Mouse (Mus musculus) heart, adult 2 months (tissue): Measurements from ENCODE around the gene Eif4e. TPM values are rescaled to one million over a fixed set of nuclear protein-coding genes. Genes with fewer than 3 reads are reported as not detected.

Experiments used
- DNase-seq, 2 experiments: peaks; one replicate each; pipeline ENCODE4 v3.0.0; 2021
- H3K27ac ChIP-seq: fragments of 200-600 bp; 2 replicates; pipeline ENCODE4 v1.8.1; 2022
- H3K27me3 ChIP-seq: fragments of 200-500 bp; 2 replicates; pipeline ENCODE4 v1.6.1; 2012; ENCODE audit warnings: mild to moderate bottlenecking, low read length, inconsistent platforms, mixed read lengths; ENCODE audit not compliant: control insufficient read depth, insufficient read depth
- H3K36me3 ChIP-seq: fragments of 200-500 bp; 2 replicates; pipeline ENCODE4 v1.6.1; 2012; ENCODE audit warnings: low read length, inconsistent platforms; ENCODE audit not compliant: control insufficient read depth, insufficient read depth
- H3K4me1 ChIP-seq: fragments of 200-500 bp; 2 replicates; pipeline ENCODE4 v1.6.1; 2011; ENCODE audit warnings: low read length; ENCODE audit not compliant: control insufficient read depth, insufficient read depth
- H3K4me3 ChIP-seq: fragments of 200-600 bp; 2 replicates; pipeline ENCODE4 v1.8.1; 2022
- H3K79me2 ChIP-seq: fragments of 200-500 bp; replicated peaks from 2 replicates; pipeline ENCODE4 v1.6.1; 2012; ENCODE audit warnings: mild to moderate bottlenecking, inconsistent platforms, low read length, moderate library complexity, mixed read lengths; ENCODE audit not compliant: control insufficient read depth, insufficient read depth
- H3K9ac ChIP-seq: fragments of 200-500 bp; 2 replicates; pipeline ENCODE4 v1.6.1; 2012; ENCODE audit warnings: low read depth, mild to moderate bottlenecking, control low read depth, inconsistent platforms, low read length, mixed read lengths
- CTCF ChIP-seq: fragments of 200-600 bp; IDR thresholded peaks from 2 replicates; pipeline ENCODE4 v1.8.1; 2022; ENCODE audit warnings: antibody characterized with exemption, mild to moderate bottlenecking, moderate library complexity
- EP300 ChIP-seq: fragments of 200-500 bp; IDR thresholded peaks from 2 replicates; pipeline ENCODE4 v1.6.1; 2011; ENCODE audit warnings: low read depth, low read length, control low read depth; ENCODE audit not compliant: insufficient read depth
- POLR2A ChIP-seq: fragments of 200-500 bp; IDR thresholded peaks from 2 replicates; pipeline ENCODE4 v1.6.1; 2011; ENCODE audit warnings: mild to moderate bottlenecking, low read depth, low read length, control low read depth; ENCODE audit not compliant: insufficient read depth
- WGBS: fragments of 180-500 bp; shearing (Covaris S2); methylation state at CpG from one replicate; pipeline ENCODE4 v1.1.7; 2018; 5-methylcytosine and 5-hydroxymethylcytosine counted together
- intact Hi-C: fragments of 180-260 bp; cut with DNase I; formaldehyde crosslinking; loops from one replicate; pipeline ENCODE4 v1.15.1; 2025
- polyA plus RNA-seq: library from polyadenylated mRNA; depleted of rRNA; stranded (reverse); fragments of >200 nt; gene quantifications from 2 replicates; pipeline ENCODE4 v1.2.3, GENCODE M21; 2012
- total RNA-seq, 2 experiments: library from RNA; stranded (reverse); gene quantifications; 2 replicates each; pipeline ENCODE4 v1.2.3; 2021

Gene Eif4e
- total and polyA plus RNA-seq, 3 experiments, result 56.3 to 195 (median 171) TPM

- Histone ChIP-seq H3K27me3 (no peaks in the 10 kb centered on the region), H3K79me2 (peaks cover 9% of the 10 kb centered on the region), H3K4me3 (no peak overlapping the region), H3K36me3 (peaks cover 25% of the 10 kb centered on the region), H3K9ac (no peak overlapping the region), H3K4me1 (peaks cover 7% of the 10 kb centered on the region), H3K27ac (no peak overlapping the region)
- no peak for DNase-seq
- TF ChIP-seq EP300 (no peak), POLR2A (no peak), CTCF (no peak)
- intact Hi-C loops, result no loop called here
- WGBS, result 58% methylated on average over 2 of the region's 2 CpGs
These were observed 6.8 kb downstream of the Eif4e start for GRCm38 (mm10) chr3:138532764-138533163.

- WGBS, result 83% methylated on average over 2 of the region's 2 CpGs
- H3K27ac ChIP-seq, result no peak overlapping the region
These were observed 10.1 kb downstream of the Eif4e start for GRCm38 (mm10) chr3:138536031-138536430.

GRCm38 (mm10) chr3:138542621-138543020 is 16.6 kb downstream of the Eif4e start:
- 52% methylated on average over 3 of the region's 3 CpGs for WGBS
- H3K79me2 ChIP-seq, result peaks cover 7% of the 10 kb centered on the region
- H3K27me3 ChIP-seq, result no peaks in the 10 kb centered on the region
- intact Hi-C loops, result no loop called here
- no peak overlapping the region for H3K9ac ChIP-seq
- H3K4me3 ChIP-seq, result no peak overlapping the region
- peaks cover 14% of the 10 kb centered on the region for H3K36me3 ChIP-seq
- DNase-seq, result no peak
- peaks cover 8% of the 10 kb centered on the region for H3K4me1 ChIP-seq
- no peak for TF ChIP-seq CTCF
- no peak overlapping the region for H3K27ac ChIP-seq

More at GRCm38 (mm10) chr3:138536031-138536430, 10.1 kb downstream of the Eif4e start:
- Histone ChIP-seq H3K4me1 (peaks cover 7% of the 10 kb centered on the region), H3K4me3 (no peak overlapping the region), H3K9ac (no peak overlapping the region), H3K79me2 (peaks cover 10% of the 10 kb centered on the region), H3K27me3 (no peaks in the 10 kb centered on the region), H3K36me3 (peaks cover 14% of the 10 kb centered on the region)
- DNase-seq, result no peak
- TF ChIP-seq CTCF (no peak), EP300 (no peak), POLR2A (no peak)
- intact Hi-C loops, result no loop called here

- no peak overlapping the region for H3K27ac ChIP-seq
- H3K27me3 ChIP-seq, result no peaks in the 10 kb centered on the region
- H3K9ac ChIP-seq, result no peak overlapping the region
- intact Hi-C loops, result no loop called here
- peaks cover 11% of the 10 kb centered on the region for H3K36me3 ChIP-seq
- peaks cover 6% of the 10 kb centered on the region for H3K4me1 ChIP-seq
- WGBS, result 77% methylated on average over 4 of the region's 4 CpGs
- H3K79me2 ChIP-seq, result peaks cover 5% of the 10 kb centered on the region
- H3K4me3 ChIP-seq, result no peak overlapping the region
- DNase-seq, result no peak
- TF ChIP-seq EP300 (no peak), POLR2A (no peak), CTCF (no peak)
These were observed 18.1 kb downstream of the Eif4e start for GRCm38 (mm10) chr3:138544117-138544516.

- H3K79me2 ChIP-seq, result peaks cover 3% of the 10 kb centered on the region
- no peak overlapping the region for H3K4me3 ChIP-seq
- H3K27ac ChIP-seq, result no peak overlapping the region
- H3K36me3 ChIP-seq, result peaks cover 14% of the 10 kb centered on the region
- peaks cover 4% of the 10 kb centered on the region for H3K4me1 ChIP-seq
- no peak for DNase-seq
- H3K27me3 ChIP-seq, result no peaks in the 10 kb centered on the region
- TF ChIP-seq EP300, result no peak
- no peak for TF ChIP-seq CTCF
- TF ChIP-seq POLR2A, result no peak
- WGBS, result 83% methylated on average over 2 of the region's 2 CpGs
- intact Hi-C loops, result no loop called here
- no peak overlapping the region for H3K9ac ChIP-seq
These were observed 20.7 kb downstream of the Eif4e start for GRCm38 (mm10) chr3:138546678-138547077.

- H3K36me3 ChIP-seq, result peaks cover 21% of the 10 kb centered on the region
- H3K4me1 ChIP-seq, result peaks cover 1% of the 10 kb centered on the region
- H3K9ac ChIP-seq, result no peak overlapping the region
- no peak overlapping the region for H3K4me3 ChIP-seq
- peaks cover 2% of the 10 kb centered on the region for H3K79me2 ChIP-seq
- intact Hi-C loops, result no loop called here
- DNase-seq, result no peak
- 74% methylated on average over 4 of the region's 4 CpGs for WGBS
- H3K27ac ChIP-seq, result peak overlapping the region; percentile 4; the same call in 1 of the 2 replicates
- H3K27me3 ChIP-seq, result no peaks in the 10 kb centered on the region
- TF ChIP-seq EP300 (no peak), CTCF (no peak)
These were observed 23.1 kb downstream of the Eif4e start for GRCm38 (mm10) chr3:138549045-138549444.
